Mouse (Mus musculus) liver, adult (tissue): ENCODE data around the gene Mfsd4b1.
A peak's percentile ranks its signal among the peaks of the same experiment; 100 is the strongest.

Experiments
- GATA4 ChIP-seq: IDR thresholded peaks from 2 replicates; pipeline ENCODE4 v1.6.1; 2014; ENCODE audit warnings: mild to moderate bottlenecking, low read length; ENCODE audit not compliant: insufficient replicate concordance

The Mfsd4b1 gene

DNA sequence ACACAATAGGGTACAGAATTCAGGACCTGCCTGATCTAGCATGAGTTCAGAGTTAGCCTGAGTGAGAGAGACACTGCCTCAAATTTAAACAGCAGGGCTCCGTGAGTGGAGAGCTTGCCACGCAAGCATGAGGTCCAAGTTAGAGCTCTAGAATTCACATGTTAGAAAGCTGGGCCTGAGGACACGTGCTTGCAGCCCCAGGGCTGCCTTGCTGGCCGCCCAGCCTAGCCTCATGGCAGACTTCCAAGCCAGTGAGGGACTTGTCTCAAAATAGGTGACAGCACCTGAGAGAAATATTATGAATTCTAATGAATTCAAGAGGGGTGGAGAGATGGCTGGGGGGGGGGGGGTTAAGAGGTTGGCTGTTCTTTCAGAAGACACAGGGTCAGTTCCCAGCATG is 17.1 kb downstream of the Mfsd4b1 start:
- no peak for TF ChIP-seq GATA4

DNA sequence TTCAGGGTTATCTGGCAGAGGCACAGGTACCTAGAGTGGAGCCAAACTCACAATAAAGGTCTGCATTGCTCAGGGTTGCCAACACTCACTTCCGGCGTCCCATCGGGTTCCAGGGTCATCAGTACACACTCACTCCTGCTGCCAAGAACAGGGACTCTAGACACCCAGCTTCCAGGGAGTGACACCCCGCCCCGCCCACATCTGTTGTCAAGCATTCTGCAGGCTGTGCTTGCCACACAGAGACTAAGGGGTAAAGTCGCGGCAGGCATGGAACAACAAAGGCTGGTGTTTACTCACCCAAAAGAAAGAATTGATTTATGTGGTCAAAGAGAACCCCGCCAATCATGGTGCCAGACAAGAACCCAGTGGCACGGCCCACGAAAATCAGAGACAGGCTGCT is 18.1 kb downstream of the Mfsd4b1 start:
- TF ChIP-seq GATA4 = no peak

DNA sequence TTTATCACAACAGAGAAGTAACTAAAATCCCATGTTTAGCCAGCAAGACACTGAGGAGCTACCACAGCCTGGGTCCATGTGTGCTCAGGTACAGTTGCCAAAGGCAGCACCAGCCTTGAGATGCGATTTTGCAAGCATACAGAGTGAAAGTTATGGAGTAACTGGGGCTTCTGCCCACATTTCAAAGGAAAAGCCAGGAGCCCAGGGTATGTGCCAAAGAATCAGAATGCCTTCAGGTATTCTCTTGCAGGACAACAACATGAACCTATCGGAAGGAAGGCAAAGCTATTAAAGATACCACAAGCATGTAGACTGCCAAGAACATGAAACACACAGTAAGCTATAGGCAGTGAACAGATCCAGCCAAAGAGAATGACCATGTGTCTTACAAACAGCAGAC is 24.3 kb downstream of the Mfsd4b1 start:
- TF ChIP-seq GATA4 = no peak

DNA sequence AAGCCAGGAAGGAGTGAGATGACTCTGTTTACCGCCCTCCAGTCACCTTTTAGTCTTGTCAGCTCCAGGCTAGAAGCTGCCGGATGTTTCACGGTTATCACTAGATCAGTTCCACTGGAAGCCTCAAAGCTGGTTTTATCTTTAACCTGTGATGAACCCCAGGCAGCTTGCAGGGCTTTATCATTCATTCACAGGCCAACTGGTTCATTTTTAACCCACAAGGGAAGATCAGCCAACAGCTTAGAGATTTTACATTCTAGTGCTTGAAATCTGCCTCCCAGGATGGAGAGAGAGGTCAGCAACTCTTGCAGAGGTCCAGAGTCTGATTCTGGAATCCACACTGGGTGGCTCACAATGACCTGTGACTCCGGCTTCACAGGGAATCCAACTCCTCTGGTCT is 33.9 kb downstream of the Mfsd4b1 start:
- TF ChIP-seq GATA4 = peak; percentile 98

DNA sequence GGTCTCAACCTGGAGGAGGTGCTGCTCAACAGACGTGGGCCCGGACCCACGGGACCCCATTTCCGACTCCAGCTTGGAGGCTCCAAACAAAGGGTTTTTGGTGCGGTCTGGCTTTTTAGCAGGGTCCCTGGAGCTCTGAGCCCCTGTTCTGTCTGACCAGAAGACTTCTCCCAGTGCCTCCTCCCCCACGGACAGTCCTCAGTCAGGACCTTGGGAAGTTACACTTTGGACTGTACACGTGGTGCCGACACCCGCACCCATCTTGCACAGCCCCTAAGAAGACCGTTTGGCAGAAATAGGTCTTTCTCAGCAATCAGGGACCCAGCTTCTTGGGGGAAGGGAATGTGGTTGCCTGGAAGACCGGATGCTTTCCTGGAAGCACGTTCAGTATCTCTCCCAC is 38.6 kb downstream of the Mfsd4b1 start, which contains the start of gene Mfsd4b5:
Gene Mfsd4b5, minus strand, starts transcription at position 181 of the 400 bp plus-strand sequence.
- TF ChIP-seq GATA4 = no peak

DNA sequence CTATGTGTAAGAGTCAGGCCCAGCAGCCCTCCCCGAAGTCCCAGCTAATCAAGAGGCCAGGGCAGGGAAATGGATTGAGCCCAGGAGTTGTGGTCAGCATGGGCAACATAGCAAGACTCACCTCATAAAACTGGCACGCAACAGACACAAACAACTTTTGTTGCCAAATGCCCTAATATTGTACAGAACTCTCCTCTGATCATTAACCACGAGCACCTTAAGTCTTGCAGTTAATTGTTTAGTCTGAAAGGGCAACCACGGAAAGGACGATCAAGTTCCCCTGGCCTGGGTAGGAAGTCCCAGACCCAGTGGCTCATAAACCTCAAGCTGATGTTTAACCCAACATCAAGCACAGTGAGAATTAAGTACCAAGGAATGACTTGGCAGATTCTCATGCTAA is 42.5 kb downstream of the Mfsd4b1 start:
- no peak for TF ChIP-seq GATA4

DNA sequence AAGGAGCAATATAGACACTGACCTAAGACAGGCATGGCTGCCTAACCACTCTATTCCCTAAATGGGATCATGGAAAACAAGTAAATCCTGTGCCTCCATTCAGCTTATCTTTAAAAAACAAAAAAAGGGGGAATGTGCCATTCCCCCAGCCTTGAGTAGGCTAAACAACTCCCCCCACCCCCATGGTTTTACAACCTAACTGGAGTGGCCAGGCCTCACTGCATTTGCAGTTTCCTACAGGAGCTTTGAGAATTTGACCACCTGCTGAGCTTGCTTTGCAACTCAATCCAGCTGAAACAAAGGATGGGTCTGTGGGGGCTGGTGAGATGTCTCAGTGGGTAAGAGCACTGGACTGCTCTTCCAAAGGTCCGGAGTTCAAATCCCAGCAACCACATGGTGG is 46.8 kb downstream of the Mfsd4b1 start:
- TF ChIP-seq GATA4 = no peak

DNA sequence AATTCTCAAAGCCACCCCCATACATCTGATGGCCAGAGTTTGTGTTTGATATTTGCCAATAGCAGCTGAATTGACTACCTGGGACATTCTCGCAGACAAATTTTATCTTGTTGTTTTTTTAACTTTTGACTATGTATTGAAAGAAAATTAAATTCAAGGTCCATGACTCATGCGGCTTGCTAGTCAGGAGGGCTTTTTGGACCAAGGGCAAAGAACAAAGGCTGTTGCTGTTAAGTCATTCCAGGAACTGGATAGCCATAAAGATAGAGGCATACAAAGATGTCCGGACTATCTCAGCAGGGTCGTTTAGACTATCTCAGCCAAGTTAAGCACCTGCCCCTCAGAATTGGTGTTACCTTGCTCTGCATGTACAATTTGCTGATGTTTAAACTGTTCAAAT is 47.7 kb downstream of the Mfsd4b1 start:
- TF ChIP-seq GATA4 = no peak

DNA sequence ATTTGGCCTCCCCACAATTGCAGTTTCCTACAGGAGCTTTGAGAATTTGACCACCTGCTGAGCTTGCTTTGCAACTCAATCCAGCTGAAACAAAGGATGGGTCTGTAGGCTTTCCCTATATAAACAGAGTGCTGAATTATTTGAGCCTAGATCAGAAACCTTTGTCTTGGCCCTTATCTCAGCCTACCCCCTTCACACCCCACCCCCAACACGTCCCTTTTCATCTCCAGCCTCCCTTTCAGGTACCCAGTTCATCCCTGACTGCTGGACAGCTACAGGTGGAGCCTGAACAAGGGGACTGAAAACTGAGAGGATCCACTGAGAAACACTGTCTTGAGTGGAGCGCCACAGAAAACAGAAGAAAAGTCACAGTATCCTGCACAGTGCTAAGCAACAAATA is 49.3 kb downstream of the Mfsd4b1 start:
- no peak for TF ChIP-seq GATA4

DNA sequence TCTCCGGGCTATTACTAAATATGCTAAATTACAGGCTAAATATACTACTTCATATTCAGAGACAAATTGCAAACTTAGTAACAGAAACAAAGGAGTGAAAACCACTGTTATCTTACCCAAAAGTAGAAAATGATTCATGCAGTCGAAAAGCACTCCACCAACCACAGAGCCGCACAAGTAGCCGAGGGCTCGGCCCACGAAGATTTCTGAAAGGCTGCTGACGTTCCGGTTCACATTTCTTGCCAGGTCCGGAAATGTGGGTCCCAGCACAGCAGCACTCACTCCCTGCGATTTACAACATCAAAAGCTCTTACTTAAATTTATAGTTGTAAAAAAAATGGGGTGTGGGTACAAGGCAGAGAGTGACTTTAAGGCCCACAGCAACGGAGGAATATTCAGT is 50.1 kb downstream of the Mfsd4b1 start:
- no peak for TF ChIP-seq GATA4

DNA sequence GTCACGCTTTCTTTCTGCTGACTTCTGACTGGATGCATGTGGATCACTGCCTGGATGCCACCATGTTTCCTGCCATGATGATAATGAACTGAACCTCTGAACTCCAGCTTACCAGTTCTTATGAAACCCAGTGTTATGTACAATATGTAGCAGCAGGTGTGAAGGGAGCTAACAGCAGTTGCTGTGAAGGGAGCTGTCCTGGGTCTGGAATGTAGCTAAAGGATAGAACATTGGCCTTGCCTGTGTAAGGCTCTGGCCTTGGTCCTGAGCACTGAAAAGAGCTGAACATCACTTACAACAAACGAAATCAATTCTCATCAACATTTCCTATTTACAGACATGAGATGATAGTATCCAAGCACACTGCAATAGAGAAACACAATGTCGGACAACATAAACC is 57.6 kb downstream of the Mfsd4b1 start:
- TF ChIP-seq GATA4 = no peak

DNA sequence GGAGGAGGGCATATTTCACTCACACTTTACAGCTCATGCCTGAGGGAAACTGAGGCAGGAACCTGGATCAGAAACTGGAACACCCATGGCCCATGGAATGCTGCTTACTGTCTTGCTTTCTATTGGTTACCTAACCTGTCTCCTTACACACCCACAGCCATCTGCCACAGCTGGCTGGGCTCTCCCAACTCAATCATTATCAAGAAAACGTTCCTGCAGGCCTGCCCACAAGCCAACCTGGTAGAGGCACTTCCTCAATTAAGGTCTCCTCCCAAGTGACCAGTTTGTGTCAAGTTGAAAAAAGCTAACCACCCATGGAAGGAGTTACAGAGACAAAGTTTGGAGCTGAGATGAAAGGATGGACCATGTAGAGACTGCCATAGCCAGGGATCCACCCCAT is 63.2 kb downstream of the Mfsd4b1 start:
- TF ChIP-seq GATA4 = no peak

DNA sequence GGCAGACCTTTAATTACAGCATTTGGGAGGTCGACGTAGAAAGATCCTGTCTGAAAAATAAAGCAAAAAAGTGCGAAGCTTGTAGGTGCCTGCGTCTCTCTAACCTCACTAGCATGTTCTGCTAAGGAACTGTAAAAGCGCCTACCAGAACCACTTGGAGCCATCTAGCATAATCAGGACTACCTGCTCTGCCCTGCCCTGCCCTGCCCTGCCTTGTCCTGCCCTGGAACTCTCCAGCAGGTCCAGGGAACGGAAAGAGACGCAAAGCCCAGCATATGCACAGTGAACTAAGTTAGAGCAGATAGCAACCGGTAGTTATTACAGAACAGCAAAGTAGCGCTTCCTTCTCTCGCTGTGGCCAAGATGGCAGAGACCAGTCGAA is 64.6 kb downstream of the Mfsd4b1 start:
- no peak for TF ChIP-seq GATA4

DNA sequence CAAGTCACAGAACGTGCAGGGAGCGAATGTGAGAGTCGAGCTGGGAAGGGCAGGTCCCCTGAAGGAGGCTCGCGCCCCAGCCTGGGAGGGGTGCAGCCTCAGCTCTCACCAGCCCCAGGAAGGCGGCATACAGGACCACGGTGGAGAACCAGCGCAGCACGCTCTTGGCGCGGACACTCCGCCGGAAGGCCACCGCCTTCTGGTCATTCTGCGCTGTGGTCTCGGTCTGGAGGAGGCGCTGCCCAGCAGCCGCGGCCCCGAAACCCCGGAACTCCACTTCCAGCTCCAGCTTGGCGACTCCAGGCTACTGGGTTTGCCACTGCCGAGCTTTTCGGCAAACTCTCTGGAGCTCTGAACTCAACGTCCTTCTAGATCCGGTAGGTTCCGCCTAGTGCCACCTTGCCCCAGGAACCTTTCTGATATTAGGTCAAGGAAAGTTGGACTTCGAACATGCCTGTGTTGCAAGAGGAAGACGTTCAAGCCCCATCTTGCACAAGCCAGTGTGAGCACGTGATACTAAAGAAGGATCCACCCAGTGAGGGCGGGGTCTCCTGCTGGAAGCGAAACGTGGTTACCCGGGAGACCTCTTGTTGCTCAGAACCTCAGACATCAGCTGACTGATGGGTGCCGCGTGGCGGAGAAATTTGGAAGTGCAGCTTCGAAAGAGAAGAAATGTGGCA is 65.2 kb downstream of the Mfsd4b1 start, which contains the start of gene Mfsd4b3:
Gene Mfsd4b3, minus strand, starts transcription at position 393 of the 680 bp plus-strand sequence.
- no peak; the same call in 1 of the 2 replicates for TF ChIP-seq GATA4

DNA sequence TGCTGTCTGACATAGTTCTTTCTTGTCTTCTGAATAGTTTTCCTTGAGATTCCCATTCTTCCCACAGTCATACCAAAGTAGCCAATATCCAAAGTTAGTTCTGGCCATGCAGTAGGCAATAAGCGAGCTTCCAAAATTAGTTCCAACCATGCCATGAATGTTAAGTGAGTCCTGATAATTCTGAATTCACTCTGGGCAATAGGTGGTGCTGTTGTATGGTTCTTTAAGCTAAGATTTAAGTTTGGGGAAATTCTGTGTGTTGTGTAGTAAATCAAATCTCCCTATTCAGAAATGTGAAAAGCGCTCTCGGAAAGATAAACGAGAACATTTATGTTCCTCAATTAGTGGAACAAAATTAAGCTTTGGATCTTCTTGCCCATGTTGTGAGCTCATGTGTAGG is 66.8 kb downstream of the Mfsd4b1 start:
- TF ChIP-seq GATA4 = no peak

DNA sequence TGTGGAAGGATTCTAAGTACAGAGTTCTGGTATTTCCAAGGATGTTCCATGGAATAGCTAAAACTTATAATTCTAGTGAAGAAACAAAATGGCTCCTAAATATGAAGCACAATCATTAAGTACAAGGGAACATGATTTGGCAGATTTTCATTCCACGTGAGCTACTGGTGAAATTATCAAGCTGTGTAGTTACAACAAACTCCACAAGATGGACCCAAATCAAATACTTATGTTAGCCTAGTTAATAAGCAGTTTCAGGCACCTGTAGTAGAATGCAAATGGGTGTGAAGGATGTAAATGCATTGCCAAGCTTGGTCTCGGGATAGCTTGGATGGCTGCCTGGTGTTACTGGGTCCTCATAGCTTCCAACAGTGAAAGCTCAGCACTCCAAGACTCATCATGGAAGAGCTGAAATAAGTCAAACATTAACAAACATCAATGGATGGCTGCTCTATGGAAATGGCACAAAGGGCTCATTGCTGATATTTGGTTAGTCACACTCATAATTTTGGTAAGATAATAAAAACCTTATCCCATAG is 68.7 kb downstream of the Mfsd4b1 start:
- no peak for TF ChIP-seq GATA4

DNA sequence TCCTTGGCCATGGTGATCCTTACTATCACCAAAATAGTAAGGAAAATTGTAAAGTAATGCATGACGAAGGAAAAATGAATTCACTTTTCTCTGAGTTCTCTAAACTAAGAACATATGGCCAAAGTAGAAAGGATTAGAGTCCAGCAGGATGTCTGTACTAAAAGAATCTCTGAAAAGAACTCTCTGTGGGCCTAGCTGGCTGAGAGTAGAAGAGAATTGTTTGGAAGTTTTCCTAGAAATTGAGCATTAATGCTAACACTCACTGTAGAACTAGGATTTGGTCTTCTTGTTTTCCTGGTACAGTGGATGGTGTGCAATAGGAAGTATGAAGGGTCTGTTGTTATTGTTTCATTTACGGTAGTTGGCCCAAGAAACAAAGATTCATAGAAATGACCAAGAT is 69.9 kb downstream of the Mfsd4b1 start:
- TF ChIP-seq GATA4 = no peak
